Mouse (Mus musculus) spleen, adult 12 weeks (tissue): ENCODE results near the gene Ccdc62.

Source experiments
- DNase-seq: peaks from one replicate; pipeline ENCODE4 v3.0.0; 2022; ENCODE audit warnings: low spot score

Gene Ccdc62

GRCm38 (mm10) chr5:123980521-123981249 is 50.2 kb downstream of the Ccdc62 start:
- DNase-seq: no peak

- DNase-seq: no peak
Observed at GRCm38 (mm10) chr5:123981250-123981554, 50.7 kb downstream of the Ccdc62 start.

- DNase-seq: no peak
Observed at GRCm38 (mm10) chr5:123982838-123983237, 52.4 kb downstream of the Ccdc62 start.

- DNase-seq: no peak
Observed at GRCm38 (mm10) chr5:123985434-123985833, 55.0 kb downstream of the Ccdc62 start.

- no peak for DNase-seq
Observed at GRCm38 (mm10) chr5:123986925-123987324, 56.4 kb downstream of the Ccdc62 start.

GRCm38 (mm10) chr5:123987511-123987910 is 57.0 kb downstream of the Ccdc62 start:
- no peak for DNase-seq

- no peak for DNase-seq
Observed at GRCm38 (mm10) chr5:123989941-123990885, 59.7 kb downstream of the Ccdc62 start.

GRCm38 (mm10) chr5:123991321-123991720 is 60.8 kb downstream of the Ccdc62 start:
- no peak for DNase-seq

GRCm38 (mm10) chr5:123992193-123992637 is 61.7 kb downstream of the Ccdc62 start:
- no peak for DNase-seq

GRCm38 (mm10) chr5:123992794-123993193 is 62.3 kb downstream of the Ccdc62 start:
- peak; percentile 70 for DNase-seq

- DNase-seq: no peak
Observed at GRCm38 (mm10) chr5:123993263-123994036, 63.0 kb downstream of the Ccdc62 start.

GRCm38 (mm10) chr5:123994468-123994867 is 64.0 kb downstream of the Ccdc62 start:
- DNase-seq: no peak

GRCm38 (mm10) chr5:123995388-123995787 is 64.9 kb downstream of the Ccdc62 start:
- no peak for DNase-seq

GRCm38 (mm10) chr5:123996194-123996593 is 65.7 kb downstream of the Ccdc62 start:
- DNase-seq: peak; percentile 36

- no peak for DNase-seq
Observed at GRCm38 (mm10) chr5:123996695-123997094, 66.2 kb downstream of the Ccdc62 start.

GRCm38 (mm10) chr5:123997211-123997751 is 66.8 kb downstream of the Ccdc62 start:
- DNase-seq: no peak

GRCm38 (mm10) chr5:123997811-123998210 is 67.3 kb downstream of the Ccdc62 start:
- DNase-seq: no peak

GRCm38 (mm10) chr5:123998370-123998769 is 67.9 kb downstream of the Ccdc62 start:
- DNase-seq: no peak

GRCm38 (mm10) chr5:124000824-124001223 is 70.3 kb downstream of the Ccdc62 start:
- peak; percentile 77 for DNase-seq

- DNase-seq: no peak
Observed at GRCm38 (mm10) chr5:124001274-124001673, 70.8 kb downstream of the Ccdc62 start.

- no peak for DNase-seq
Observed at GRCm38 (mm10) chr5:124002876-124003275, 72.4 kb downstream of the Ccdc62 start.

GRCm38 (mm10) chr5:124003375-124003774 is 72.9 kb downstream of the Ccdc62 start:
- no peak for DNase-seq
